ENCODE assay signal across 11 mouse cellular contexts in the genomic region with DNA sequence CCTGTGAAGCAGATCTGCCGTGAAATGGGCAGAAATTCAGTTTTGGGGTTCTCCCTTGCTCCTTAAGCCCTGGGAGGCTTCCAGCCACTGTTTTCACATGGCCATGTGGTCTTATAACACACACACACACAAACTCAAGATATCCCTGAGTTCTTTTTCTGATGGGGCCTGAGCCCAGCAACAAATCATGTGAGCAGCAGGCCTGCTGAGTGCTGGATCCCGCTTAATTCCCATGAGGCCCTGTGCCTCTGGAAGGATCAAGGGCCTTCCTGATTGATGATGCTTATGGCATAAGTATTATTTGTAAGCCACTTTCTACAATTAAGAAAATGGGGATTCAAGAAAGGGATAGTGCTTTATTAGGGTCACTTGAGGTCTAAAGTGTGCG. TPM values are rescaled to one million over a fixed set of nuclear protein-coding genes. Genes with fewer than 3 reads are reported as not detected.
DNase-seq lines count a peak whose midpoint lies in the region; ATAC-seq and TF ChIP-seq lines count a peak whose summit lies in the region.
"Had no signal": no experiment of that assay in that cellular context is flagged by ENCODE, and none has a peak within 500 bp of the region (broad histone marks: within the 10 kb centered on the region; RNA-seq: fewer than 3 reads in every experiment).

No protein-coding gene starts in this region.

- no peak for TF ChIP-seq POLR2A in CH12.LX (IDR thresholded peaks at IDR 0.05; ENCODE audit: low read depth, low read length)

- peaks cover 9% of the 10 kb centered on the region for H3K36me3 ChIP-seq in forebrain, embryonic 10.5 days (replicated peaks)
- no peaks in the 10 kb centered on the region for H3K36me3 ChIP-seq in forebrain, embryonic 11.5 days (ENCODE audit: control insufficient read depth, insufficient read depth, low read length)
- no peaks in the 10 kb centered on the region for H3K36me3 ChIP-seq in CH12.LX (replicated peaks in 1 of 2; ENCODE audit: control insufficient read depth in 1 of 2, insufficient read depth in 1 of 2, low read length in 1 of 2)
- no peaks in the 10 kb centered on the region for H3K36me3 ChIP-seq in hindbrain, embryonic 11.5 days (ENCODE audit: control insufficient read depth, insufficient read depth, low read length)
- H3K36me3 ChIP-seq in midbrain, embryonic 11.5 days (ENCODE audit: control insufficient read depth, insufficient read depth, low read length): no peaks in the 10 kb centered on the region

- peaks cover 8% of the 10 kb centered on the region; the same call in 1 of the 2 replicates for H3K27me3 ChIP-seq in forebrain, embryonic 10.5 days (ENCODE audit: poor library complexity, severe bottlenecking)
- H3K27me3 ChIP-seq in forebrain, embryonic 11.5 days (ENCODE audit: control insufficient read depth, insufficient read depth, low read length): no peaks in the 10 kb centered on the region
- H3K27me3 ChIP-seq in CH12.LX (replicated peaks): peaks cover 17% of the 10 kb centered on the region
- H3K27me3 ChIP-seq in hindbrain, embryonic 11.5 days (ENCODE audit: control insufficient read depth, insufficient read depth, low read length): no peaks in the 10 kb centered on the region
- H3K27me3 ChIP-seq in midbrain, embryonic 11.5 days (ENCODE audit: control insufficient read depth, insufficient read depth, low read length): no peaks in the 10 kb centered on the region

- no peak for ATAC-seq in forebrain, embryonic 11.5 days (replicated peaks; ENCODE audit: low FRiP score)
- ATAC-seq in hindbrain, embryonic 11.5 days (ENCODE audit: low FRiP score): no peak
- ATAC-seq in midbrain, embryonic 11.5 days (ENCODE audit: low FRiP score): no peak
- ATAC-seq in cerebellum, adult (ENCODE audit: insufficient number of reproducible peaks, low FRiP score, low TSS enrichment): no peak

- dilution Hi-C loops in CH12.LX (cut with MboI; ENCODE audit: extremely low pct_ligation_motif_present, extremely low pct_unique_long_range_greater_than_20kb, low sequenced_read_pairs): no loop called here

- WGBS in forebrain, embryonic 10.5 days: 90% methylated on average over 3 of the region's 3 CpGs
- WGBS in forebrain, embryonic 11.5 days: 92% methylated on average over 3 of the region's 3 CpGs
- WGBS in hindbrain, embryonic 11.5 days: 87% methylated on average over 3 of the region's 3 CpGs
- 85% methylated on average over 3 of the region's 3 CpGs for WGBS in midbrain, embryonic 11.5 days

- H3K4me3 ChIP-seq in forebrain, embryonic 10.5 days: no peak overlapping the region
- H3K4me3 ChIP-seq in forebrain, embryonic 11.5 days (ENCODE audit: low read depth, low read length): no peak overlapping the region
- peak overlapping the region in 1 of 3 experiments; percentile 35 for H3K4me3 ChIP-seq in CH12.LX (replicated peaks in 1 of 3; ENCODE audit: low read depth in 2 of 3, low read length in 2 of 3, poor library complexity in 1 of 3)
- no peak overlapping the region for H3K4me3 ChIP-seq in hindbrain, embryonic 11.5 days (ENCODE audit: low read depth, low read length)
- H3K4me3 ChIP-seq in midbrain, embryonic 11.5 days (ENCODE audit: low read depth, low read length): no peak overlapping the region

- H3K4me2 ChIP-seq in forebrain, embryonic 11.5 days (ENCODE audit: low read depth, low read length, severe bottlenecking): no peak overlapping the region
- peak overlapping the region; percentile 44 for H3K4me2 ChIP-seq in CH12.LX (ENCODE audit: insufficient read depth, low read depth, poor library complexity, severe bottlenecking)
- peak overlapping the region; percentile 83; the same call in 1 of the 2 replicates for H3K4me2 ChIP-seq in hindbrain, embryonic 11.5 days (replicated peaks; ENCODE audit: low read depth, low read length)
- H3K4me2 ChIP-seq in midbrain, embryonic 11.5 days: peak overlapping the region; percentile 0

- peaks cover 44% of the 10 kb centered on the region for H3K4me1 ChIP-seq in forebrain, embryonic 10.5 days
- H3K4me1 ChIP-seq in forebrain, embryonic 11.5 days (replicated peaks; ENCODE audit: control insufficient read depth, insufficient read depth, low read length): peaks cover 12% of the 10 kb centered on the region
- H3K4me1 ChIP-seq in CH12.LX (ENCODE audit: control insufficient read depth in 1 of 2, insufficient read depth in 2 of 2): peaks cover 9 to 22% of the 10 kb centered on the region in 2 experiments
- peaks cover 3% of the 10 kb centered on the region; the same call in 1 of the 2 replicates for H3K4me1 ChIP-seq in hindbrain, embryonic 11.5 days (replicated peaks; ENCODE audit: control insufficient read depth, insufficient read depth, low read length)
- H3K4me1 ChIP-seq in midbrain, embryonic 11.5 days (ENCODE audit: control insufficient read depth, insufficient read depth, low read length): peaks cover 17% of the 10 kb centered on the region

- no peaks in the 10 kb centered on the region for H3K9me3 ChIP-seq in forebrain, embryonic 10.5 days
- H3K9me3 ChIP-seq in forebrain, embryonic 11.5 days (ENCODE audit: control insufficient read depth, low read length): no peaks in the 10 kb centered on the region
- H3K9me3 ChIP-seq in CH12.LX (replicated peaks; ENCODE audit: low read length): no peaks in the 10 kb centered on the region
- no peaks in the 10 kb centered on the region for H3K9me3 ChIP-seq in hindbrain, embryonic 11.5 days (ENCODE audit: control insufficient read depth, low read length)
- no peaks in the 10 kb centered on the region for H3K9me3 ChIP-seq in midbrain, embryonic 11.5 days (ENCODE audit: control insufficient read depth, low read length)

- no peak for DNase-seq in forebrain, embryonic 10.5 days (ENCODE audit: extremely low spot score, low spot score)
- no peak for DNase-seq in forebrain, embryonic 11.5 days (ENCODE audit: low spot score)
- DNase-seq in CH12.LX (ENCODE audit: extremely low read depth): no peak
- DNase-seq in hindbrain, embryonic 11.5 days (ENCODE audit: low spot score): no peak
- no peak for DNase-seq in midbrain, embryonic 11.5 days (ENCODE audit: low spot score, missing footprints)
- DNase-seq in left cerebral cortex, postnatal 14 days (ENCODE audit: low spot score in 2 of 2): no peak
- DNase-seq in gastrocnemius, adult 18-20 months (ENCODE audit: low spot score): no peak
- DNase-seq: cerebellum, postnatal 14 days; layer of hippocampus, adult 9-11 months; retina, postnatal 1 day had no signal

- peak overlapping the region; percentile 37 for H3K27ac ChIP-seq in forebrain, embryonic 10.5 days
- H3K27ac ChIP-seq in forebrain, embryonic 11.5 days (ENCODE audit: low read depth, low read length): no peak overlapping the region
- no peak overlapping the region for H3K27ac ChIP-seq in CH12.LX (ENCODE audit: insufficient read depth, low read depth)
- H3K27ac ChIP-seq in hindbrain, embryonic 11.5 days (ENCODE audit: low read depth, low read length): no peak overlapping the region
- H3K27ac ChIP-seq in midbrain, embryonic 11.5 days (ENCODE audit: low read depth, low read length): no peak overlapping the region

- intact Hi-C loops in left cerebral cortex, postnatal 14 days (cut with DNase I): loop anchor here (5.0 kb wide), 1 partner anchor 63 kb away; no protein-coding TSS in a partner anchor

- no peak for TF ChIP-seq RAD21 in CH12.LX (IDR thresholded peaks at IDR 0.05; ENCODE audit: low read depth, low read length)

- TF ChIP-seq CTCF in CH12.LX (conservative IDR thresholded peaks at IDR 0.05 in 1 of 2, IDR thresholded peaks at IDR 0.05 in 1 of 2; ENCODE audit: low read depth in 2 of 2, low read length in 2 of 2): no peak

- H3K9ac ChIP-seq in forebrain, embryonic 11.5 days (ENCODE audit: low read length): no peak overlapping the region; the same call in 1 of the 2 replicates
- H3K9ac ChIP-seq in CH12.LX (ENCODE audit: insufficient read depth, low read depth): 0 out of 2 replicates have a peak overlapping the region, but pooled peaks have one; percentile 21
- H3K9ac ChIP-seq in hindbrain, embryonic 11.5 days (ENCODE audit: low read depth, low read length): no peak overlapping the region
- no peak overlapping the region for H3K9ac ChIP-seq in midbrain, embryonic 11.5 days (ENCODE audit: low read length)

- in situ Hi-C loops in CH12.LX (cut with MboI; ENCODE audit: low pct_ligation_motif_present, low pct_unique_long_range_greater_than_20kb, low sequenced_read_pairs): loop anchor here (5.0 kb wide), 1 partner anchor 38 kb away; no protein-coding TSS in a partner anchor

- no peak for TF ChIP-seq EP300 in CH12.LX (IDR thresholded peaks at IDR 0.05; ENCODE audit: low read length)

- H3K79me2 ChIP-seq in CH12.LX (replicated peaks; ENCODE audit: control insufficient read depth, extremely low read depth, insufficient read depth, poor library complexity, severe bottlenecking): peaks cover 17% of the 10 kb centered on the region

TF ChIP-seq in CH12.LX, 34 proteins besides CTCF, POLR2A, EP300 and RAD21 (continues in another document):
- TF ChIP-seq BHLHE40 (IDR thresholded peaks at IDR 0.05; ENCODE audit: low read depth, low read length) (no peak), PAX5 (IDR thresholded peaks at IDR 0.05; ENCODE audit: low read length) (no peak), CHD1 (IDR thresholded peaks at IDR 0.05; ENCODE audit: low read depth, low read length) (no peak), NELFE (IDR thresholded peaks at IDR 0.05; ENCODE audit: low read depth, low read length) (no peak), POLR2AphosphoS2 (IDR thresholded peaks at IDR 0.05; ENCODE audit: low read depth, low read length) (no peak), ZC3H11A (IDR thresholded peaks at IDR 0.05; ENCODE audit: low read depth, low read length) (no peak), IRF4 (IDR thresholded peaks at IDR 0.05; ENCODE audit: low read depth, low read length) (no peak), JUND (conservative IDR thresholded peaks at IDR 0.05; ENCODE audit: low read depth, low read length) (no peak), RCOR1 (conservative IDR thresholded peaks at IDR 0.05; ENCODE audit: low read depth, low read length) (no peak), MXI1 (IDR thresholded peaks at IDR 0.05; ENCODE audit: low read depth, low read length) (no peak), E2F4 (IDR thresholded peaks at IDR 0.05; ENCODE audit: insufficient replicate concordance, low read depth, low read length) (no peak), ETS1 (conservative IDR thresholded peaks at IDR 0.05; ENCODE audit: low read depth, low read length) (no peak), ELF1 (IDR thresholded peaks at IDR 0.05; ENCODE audit: low read depth, low read length) (no peak)

RNA-seq across cellular contexts. Expression of gene Mvb12b, which starts 2.5 kb away (rescaled TPM):
- polyA plus RNA-seq in forebrain, embryonic 10.5 days (2016; fragmentation: Nextera tagmentation; extraction: Ambion mirVana): 15.7 and 15.8 TPM in 2 replicates
- 30.9 and 31.1 TPM in 2 replicates for polyA plus RNA-seq in forebrain, embryonic 11.5 days (2014; fragmentation: Nextera tagmentation; extraction: Ambion mirVana)
- total RNA-seq in CH12.LX (2012; rRNA removed): 11.5 and 16.7 TPM in 2 replicates
- 3.0 and 3.1 TPM in 2 replicates for total RNA-seq in CH12.LX (2014; rRNA removed)
- 5.1 and 5.3 TPM in 2 replicates for polyA plus RNA-seq in CH12.LX (2012; ENCODE audit: insufficient read length, low read depth)
- 36.8 and 42.4 TPM in 2 replicates for polyA plus RNA-seq in hindbrain, embryonic 11.5 days (2014; fragmentation: Nextera tagmentation; extraction: Ambion mirVana)
- 36.6 and 38.1 TPM in 2 replicates for polyA plus RNA-seq in midbrain, embryonic 11.5 days (2014; fragmentation: Nextera tagmentation; extraction: Ambion mirVana)
- total RNA-seq in left cerebral cortex, postnatal 14 days (2021): 10 to 100 TPM; 91.3 to 97.1 TPM
- 10 to 100 TPM; 27.5 to 27.9 TPM for total RNA-seq in gastrocnemius, adult 18-20 months (2021)
